Mouse (Mus musculus) embryonic facial prominence, embryonic 14.5 days (tissue): ENCODE data around the gene Prrx2. TPM values are rescaled to one million over a fixed set of nuclear protein-coding genes. Genes with fewer than 3 reads are reported as not detected.

Experiments
- ATAC-seq: fragments of 200-750 bp; cut with Nextera tagmentation; 2 replicates; pipeline ENCODE4 v1.8.0; 2017; ENCODE audit warnings: low read depth, moderate number of reproducible peaks, moderate TSS enrichment
- DNase-seq: peaks from one replicate; pipeline ENCODE4 v3.0.0-alpha.2; 2015; ENCODE audit warnings: low spot score
- H3K27ac ChIP-seq: fragments of 300-500 bp; sonication (generic); replicated peaks from 2 replicates; pipeline ENCODE4 v1.5.1; 2014; ENCODE audit warnings: low read depth, mild to moderate bottlenecking, low read length, moderate library complexity
- H3K27me3 ChIP-seq: fragments of 300-500 bp; sonication (generic); replicated peaks from 2 replicates; pipeline ENCODE4 v1.6.1; 2014; ENCODE audit warnings: low read length; ENCODE audit not compliant: control insufficient read depth, insufficient read depth
- H3K36me3 ChIP-seq: fragments of 300-500 bp; sonication (generic); 2 replicates; pipeline ENCODE4 v1.6.1; 2014; ENCODE audit warnings: low read length, mixed read lengths; ENCODE audit not compliant: control insufficient read depth, insufficient read depth
- H3K4me1 ChIP-seq: fragments of 300-500 bp; sonication (generic); 2 replicates; pipeline ENCODE4 v1.6.1; 2014; ENCODE audit warnings: antibody characterized with exemption, low read length; ENCODE audit not compliant: control insufficient read depth, insufficient read depth
- H3K4me2 ChIP-seq: fragments of 300-500 bp; sonication (generic); 2 replicates; pipeline ENCODE4 v1.6.1; 2014; ENCODE audit warnings: low read depth, mild to moderate bottlenecking, low read length, moderate library complexity, mixed read lengths
- H3K4me3 ChIP-seq: fragments of 300-500 bp; sonication (generic); 2 replicates; pipeline ENCODE4 v1.5.1; 2014; ENCODE audit warnings: low read depth, mild to moderate bottlenecking, low read length
- H3K9ac ChIP-seq: fragments of 300-500 bp; sonication (generic); 2 replicates; pipeline ENCODE4 v1.6.1; 2014; ENCODE audit warnings: low read depth, mild to moderate bottlenecking, low read length, moderate library complexity, mixed read lengths
- H3K9me3 ChIP-seq: fragments of 300-500 bp; sonication (generic); 2 replicates; pipeline ENCODE4 v1.6.1; 2016; ENCODE audit warnings: low read length; ENCODE audit not compliant: control insufficient read depth
- WGBS: fragments of 180-500 bp; shearing (Covaris S2); extraction: QIAGEN DNeasy Blood & Tissue Kit; methylation state at CpG from one replicate; pipeline ENCODE4 v1.1.7; 2014; 5-methylcytosine and 5-hydroxymethylcytosine counted together
- polyA plus RNA-seq: library from polyadenylated mRNA; unstranded; fragments of >200 nt; fragmentation: Nextera tagmentation; extraction: Ambion mirVana; gene quantifications from 2 replicates; pipeline ENCODE4 v1.2.1, GENCODE M21; 2014

The Prrx2 gene
- polyA plus RNA-seq, 1 experiment from 2014 or later: 63.8 TPM

DNA sequence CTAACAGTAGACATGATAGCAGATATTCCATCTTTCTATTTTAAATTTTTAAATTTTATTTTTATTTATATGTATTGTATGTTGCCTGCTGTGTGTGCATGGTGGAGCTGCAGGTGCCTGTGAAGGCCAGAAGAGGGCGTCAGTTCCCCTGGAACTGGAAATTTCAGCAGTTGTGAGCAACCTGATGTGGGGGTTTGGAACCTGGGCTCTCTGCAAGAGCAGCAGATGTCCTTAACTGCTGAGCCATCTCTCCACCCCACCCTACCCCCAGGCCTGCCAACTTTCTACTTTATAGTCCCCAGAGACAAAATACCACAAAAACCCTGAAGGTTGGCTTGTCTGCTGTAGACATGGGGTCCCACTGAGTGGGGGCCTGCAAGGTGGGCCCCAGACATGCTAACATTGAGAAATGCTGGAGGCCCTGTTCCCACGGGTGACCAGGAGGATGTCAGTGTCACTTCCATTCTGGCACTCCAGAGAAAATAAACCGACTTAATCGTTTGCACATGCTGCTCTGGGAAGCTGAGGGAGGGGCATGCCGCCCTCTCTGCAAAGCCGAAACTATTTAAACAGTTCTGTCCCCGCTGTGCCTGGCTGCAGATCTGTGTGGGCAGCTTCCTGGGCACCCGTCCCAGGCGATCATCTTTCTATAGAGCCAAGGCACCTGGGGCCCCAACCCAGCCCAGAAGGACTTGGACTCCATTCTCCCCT is 50.8 kb downstream of the Prrx2 start:
- H3K4me2 ChIP-seq: peak overlapping the region; percentile 3; the same call in 1 of the 2 replicates
- no peak overlapping the region for H3K4me3 ChIP-seq
- 15% methylated on average over 9 of the region's 9 CpGs for WGBS
- ATAC-seq (peak; percentile 80), DNase-seq (peak; percentile 92)
- peaks cover 9% of the 10 kb centered on the region for H3K4me1 ChIP-seq
- peak overlapping the region; percentile 71 for H3K27ac ChIP-seq
- H3K27me3 ChIP-seq: no peaks in the 10 kb centered on the region
- peaks cover 26% of the 10 kb centered on the region for H3K36me3 ChIP-seq
- no peak overlapping the region for H3K9ac ChIP-seq
- no peaks in the 10 kb centered on the region for H3K9me3 ChIP-seq

DNA sequence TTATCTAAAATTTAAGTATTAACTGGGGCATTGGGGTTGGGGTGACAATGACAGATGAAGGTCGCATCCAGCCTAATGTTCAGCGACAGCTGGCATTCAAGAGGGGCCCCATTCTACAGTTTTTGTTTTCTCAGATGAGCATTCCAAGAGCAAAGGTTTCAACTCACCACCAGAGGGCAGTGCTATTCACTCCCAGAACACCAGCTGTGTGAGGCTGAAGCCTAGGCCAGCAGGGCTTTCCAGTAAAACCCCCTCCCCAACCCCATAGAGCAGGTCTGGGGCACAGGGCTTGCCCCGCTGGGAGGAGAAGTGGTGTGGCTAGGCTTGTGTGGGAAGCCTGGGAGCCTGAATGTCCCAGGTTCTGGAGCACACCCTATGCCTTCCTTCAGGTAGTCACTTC is 56.2 kb downstream of the Prrx2 start:
- H3K27me3 ChIP-seq: no peaks in the 10 kb centered on the region
- no peak overlapping the region for H3K4me2 ChIP-seq
- H3K36me3 ChIP-seq: no peaks in the 10 kb centered on the region
- peak; percentile 64 for ATAC-seq
- no peak overlapping the region; the same call in 1 of the 2 replicates for H3K9ac ChIP-seq
- no peak overlapping the region for H3K27ac ChIP-seq
- H3K9me3 ChIP-seq: no peaks in the 10 kb centered on the region
- peak; percentile 87 for DNase-seq
- 8% methylated on average over 3 of the region's 3 CpGs for whole genome bisulfite sequencing
- no peak overlapping the region for H3K4me3 ChIP-seq
- H3K4me1 ChIP-seq: peaks cover 6% of the 10 kb centered on the region; the same call in 1 of the 2 replicates

DNA sequence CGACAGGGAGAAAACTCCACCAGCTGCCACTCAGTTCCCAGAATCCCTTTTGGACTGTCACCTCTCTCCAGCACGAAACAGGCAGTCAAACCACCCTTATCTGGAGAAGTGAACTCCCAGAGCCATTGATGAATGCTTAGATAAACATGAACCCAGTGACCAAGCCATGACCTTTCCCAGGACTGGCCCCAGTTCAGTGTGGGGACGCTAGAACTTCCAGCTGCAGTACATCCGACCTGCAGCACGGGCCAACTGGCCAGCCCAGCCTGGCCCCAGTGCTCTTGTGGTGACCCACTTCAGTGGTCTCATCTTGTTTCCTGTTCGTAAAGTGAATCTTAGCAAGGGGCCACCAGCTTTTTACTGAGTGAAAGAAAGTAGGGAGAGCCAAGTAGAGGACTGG is 58.6 kb downstream of the Prrx2 start:
- WGBS: 18% methylated on average over 6 of the region's 6 CpGs

DNA sequence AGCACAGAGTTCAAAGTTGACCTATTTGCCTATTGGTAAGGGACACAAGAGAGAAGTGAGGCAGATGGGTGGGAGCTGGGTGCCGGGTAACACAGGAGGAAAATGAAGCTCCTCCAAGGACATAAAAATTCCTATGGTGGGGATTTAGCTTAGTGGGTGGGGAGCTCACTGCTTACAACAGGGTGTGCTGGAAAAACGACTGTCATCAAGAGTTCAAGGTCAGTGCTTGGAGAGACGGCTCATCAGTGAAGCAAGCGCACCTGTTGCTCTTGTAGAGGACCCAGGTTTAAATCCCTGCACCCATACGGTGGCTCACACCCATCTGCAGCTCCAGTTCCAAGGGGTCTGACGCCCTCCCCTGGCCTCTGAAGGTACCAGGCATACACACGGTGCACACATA is 59.2 kb downstream of the Prrx2 start:
- Histone ChIP-seq H3K4me2 (no peak overlapping the region), H3K4me1 (peaks cover 11% of the 10 kb centered on the region), H3K36me3 (no peaks in the 10 kb centered on the region), H3K27me3 (no peaks in the 10 kb centered on the region), H3K9me3 (no peaks in the 10 kb centered on the region), H3K27ac (no peak overlapping the region), H3K9ac (no peak overlapping the region), H3K4me3 (no peak overlapping the region)
- 76% methylated on average over 7 of the region's 7 CpGs for WGBS
- DNase-seq (no peak), ATAC-seq (no peak)

More for the DNA sequence above, 58.6 kb downstream of the Prrx2 start:
- ATAC-seq (no peak), DNase-seq (no peak)
- Histone ChIP-seq H3K27ac (no peak overlapping the region), H3K27me3 (no peaks in the 10 kb centered on the region), H3K9ac (no peak overlapping the region), H3K36me3 (no peaks in the 10 kb centered on the region), H3K4me3 (no peak overlapping the region), H3K4me1 (peaks cover 11% of the 10 kb centered on the region), H3K4me2 (no peak overlapping the region), H3K9me3 (no peaks in the 10 kb centered on the region)

DNA sequence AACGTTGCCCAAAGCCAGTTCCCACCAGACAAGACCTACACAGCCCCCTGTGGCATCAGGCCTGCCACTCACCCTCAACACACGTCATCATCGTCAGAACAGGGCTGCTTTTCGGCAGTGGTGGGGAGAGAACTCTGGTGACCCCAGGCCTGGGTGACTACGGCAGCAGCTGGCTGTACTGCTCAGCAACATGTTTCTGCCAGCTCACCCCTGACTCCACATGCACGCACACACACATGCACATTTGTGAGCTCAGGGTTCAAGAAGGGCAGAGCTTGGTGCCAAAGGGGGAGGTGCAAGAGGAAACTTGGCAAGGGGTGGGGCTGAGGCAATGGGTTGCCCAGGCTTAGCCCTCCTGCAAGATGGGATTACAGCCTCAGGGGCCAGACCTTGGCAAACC is 62.5 kb downstream of the Prrx2 start:
- Histone ChIP-seq H3K27me3 (no peaks in the 10 kb centered on the region), H3K4me3 (no peak overlapping the region), H3K4me1 (peaks cover 19% of the 10 kb centered on the region), H3K36me3 (0 out of 2 replicates have a peak, but pooled peaks cover 3% of the 10 kb centered on the region), H3K9me3 (no peaks in the 10 kb centered on the region), H3K27ac (peak overlapping the region; percentile 39; the same call in 1 of the 2 replicates), H3K4me2 (no peak overlapping the region), H3K9ac (no peak overlapping the region; the same call in 1 of the 2 replicates)
- 16% methylated on average over 6 of the region's 6 CpGs for WGBS
- peak; percentile 64 for ATAC-seq
- DNase-seq: peak; percentile 62

DNA sequence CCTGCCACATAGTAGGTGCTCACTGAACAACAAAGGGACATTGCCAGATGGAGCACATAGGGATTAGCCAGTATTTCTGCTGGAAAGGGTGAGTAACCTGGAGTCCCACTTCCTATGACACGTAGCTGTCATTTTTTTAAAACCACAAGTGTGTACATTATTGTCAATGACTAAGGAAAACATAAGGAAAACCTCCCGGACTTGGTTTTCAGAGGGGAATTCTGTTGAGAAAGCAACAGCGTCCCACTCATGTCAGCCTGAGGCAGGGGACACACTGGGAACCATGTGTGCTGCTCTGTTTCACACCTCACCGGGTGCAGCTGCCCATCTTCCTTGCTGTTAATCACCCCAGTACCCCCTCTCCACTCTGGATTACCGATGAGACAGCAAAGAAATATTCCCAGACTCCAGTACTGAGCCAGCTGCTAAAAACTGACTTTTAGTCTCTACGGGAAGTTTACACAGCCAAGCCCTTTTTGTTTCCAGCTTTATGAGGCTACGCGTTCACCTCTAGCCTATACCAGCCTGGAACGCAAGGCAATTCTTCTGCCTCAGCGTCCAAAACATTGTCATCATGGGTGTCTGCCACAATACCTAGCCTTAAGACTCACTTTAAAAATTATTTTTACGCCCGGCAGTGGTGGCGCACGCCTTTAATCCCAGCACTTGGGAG is 64.8 kb downstream of the Prrx2 start:
- ATAC-seq: no peak

DNA sequence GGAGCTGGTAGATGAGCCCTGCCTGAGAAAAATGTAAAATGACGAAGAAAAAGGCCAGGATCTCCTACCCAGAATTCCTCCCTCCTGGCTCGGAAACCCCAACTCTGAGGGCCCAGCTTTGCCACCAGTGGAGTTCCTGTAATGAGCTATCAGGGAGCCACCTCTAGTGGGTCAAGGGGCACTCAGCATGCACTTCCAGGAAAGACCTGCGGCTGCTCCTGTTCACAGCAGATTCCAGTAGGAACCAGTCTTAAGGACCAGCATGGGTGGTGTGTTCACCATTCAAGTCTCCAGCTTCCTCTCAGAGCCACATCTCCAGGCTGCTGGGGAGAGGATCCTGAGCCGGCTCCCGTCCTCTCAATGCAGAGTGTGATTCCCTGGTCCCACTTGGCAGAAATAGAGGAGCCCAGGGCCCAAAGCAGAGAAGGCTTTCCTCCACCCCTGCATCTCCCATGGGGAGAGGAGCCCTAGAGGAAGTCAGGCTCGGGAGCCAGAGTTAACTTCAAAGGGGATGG is 66.9 kb downstream of the Prrx2 start:
- Histone ChIP-seq H3K4me2 (peak overlapping the region; percentile 75), H3K4me1 (peaks cover 22% of the 10 kb centered on the region), H3K27me3 (no peaks in the 10 kb centered on the region), H3K27ac (no peak overlapping the region), H3K9me3 (no peaks in the 10 kb centered on the region), H3K9ac (peak overlapping the region; percentile 65; the same call in 1 of the 2 replicates), H3K4me3 (peak overlapping the region; percentile 48), H3K36me3 (0 out of 2 replicates have a peak, but pooled peaks cover 3% of the 10 kb centered on the region)
- ATAC-seq: no peak
- 42% methylated on average over 6 of the region's 6 CpGs for WGBS
- no peak for DNase-seq

More for the DNA sequence above, 64.8 kb downstream of the Prrx2 start:
- no peaks in the 10 kb centered on the region for H3K27me3 ChIP-seq
- 0 out of 2 replicates have a peak, but pooled peaks cover 3% of the 10 kb centered on the region for H3K36me3 ChIP-seq
- no peak overlapping the region for H3K9ac ChIP-seq
- H3K4me1 ChIP-seq: peaks cover 19% of the 10 kb centered on the region
- no peak overlapping the region for H3K4me3 ChIP-seq
- no peak for DNase-seq
- no peak overlapping the region for H3K4me2 ChIP-seq
- H3K9me3 ChIP-seq: no peaks in the 10 kb centered on the region
- H3K27ac ChIP-seq: no peak overlapping the region
- 84% methylated on average over 14 of the region's 14 CpGs for WGBS

DNA sequence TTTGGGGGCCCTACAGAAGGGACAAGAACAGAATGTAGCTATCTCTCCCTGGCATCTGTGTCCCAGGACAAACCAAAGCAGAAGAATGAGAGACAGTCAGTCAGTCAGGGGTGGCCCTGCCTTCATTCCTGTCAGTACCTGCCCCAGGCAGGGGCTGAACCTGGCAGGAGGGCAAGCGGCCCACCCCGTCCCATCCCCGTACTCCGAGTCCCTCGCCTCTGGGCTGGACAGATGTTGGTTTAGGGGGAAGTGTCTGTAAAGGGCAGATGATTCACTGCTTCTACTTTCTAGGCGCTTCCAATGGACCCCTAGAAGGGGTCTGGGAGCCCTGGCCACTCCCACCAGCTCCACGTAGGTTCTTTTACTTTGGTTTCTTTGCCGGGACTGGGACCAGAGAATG is 67.5 kb downstream of the Prrx2 start:
- DNase-seq (no peak), ATAC-seq (no peak)
- Histone ChIP-seq H3K4me2 (peak overlapping the region; percentile 75), H3K9me3 (no peaks in the 10 kb centered on the region), H3K9ac (peak overlapping the region; percentile 65), H3K27ac (no peak overlapping the region), H3K4me3 (peak overlapping the region; percentile 48), H3K27me3 (no peaks in the 10 kb centered on the region), H3K36me3 (0 out of 2 replicates have a peak, but pooled peaks cover 3% of the 10 kb centered on the region), H3K4me1 (peaks cover 19% of the 10 kb centered on the region)
- 23% methylated on average over 6 of the region's 8 CpGs for WGBS
